Mouse (Mus musculus): ENCODE results near the gene Tdrkh.

- TF ChIP-seq CTCF (IDR thresholded peaks at IDR 0.05; ENCODE audit: low read depth, low read length) (no peak), EP300 (IDR thresholded peaks at IDR 0.05; ENCODE audit: insufficient read depth, low read depth, low read length) (no peak)
Observed at GRCm38 (mm10) chr3:94405561-94405960, 7.5 kb upstream of the Tdrkh start.
